Mouse (Mus musculus): ENCODE data around the gene Msrb3.
A peak's percentile ranks its signal among the peaks of the same experiment; 100 is the strongest.

The Msrb3 gene

DNA sequence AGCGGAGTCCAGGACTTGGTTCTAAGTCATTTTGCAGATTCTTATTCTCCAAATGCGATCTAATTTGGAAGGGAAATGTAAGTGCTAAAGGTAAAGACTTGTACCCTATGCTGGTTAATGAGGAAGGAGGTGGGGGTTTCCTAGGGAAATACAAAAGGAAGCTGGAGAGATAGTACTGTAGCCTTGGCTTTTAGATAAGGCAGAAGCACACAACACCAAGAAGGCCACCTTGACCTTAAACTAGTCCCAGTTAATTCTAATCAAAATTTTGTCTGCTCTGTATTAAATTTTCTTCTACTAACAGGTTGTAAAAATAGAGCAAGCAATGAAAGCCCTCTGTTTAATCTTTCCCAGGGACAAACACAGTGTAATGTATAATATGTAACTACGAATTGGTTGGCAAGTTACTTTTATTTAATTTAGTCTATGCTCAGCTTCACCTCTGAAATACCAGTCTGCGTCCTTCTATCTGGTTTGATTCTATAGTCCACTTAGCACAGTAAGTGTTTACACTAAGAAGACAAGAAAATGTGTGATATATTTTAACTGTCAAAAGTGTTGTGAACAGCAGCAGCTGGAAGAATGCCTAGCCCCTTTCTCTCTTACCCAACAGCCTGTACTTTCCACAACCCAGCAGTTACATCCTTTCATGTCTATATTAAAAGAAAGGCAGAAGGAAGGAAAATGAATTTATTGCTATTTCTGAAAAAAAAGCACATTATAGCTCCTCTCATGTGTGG, 87.9 kb downstream of the Msrb3 start:
- DNase-seq (ENCODE audit: low spot score): no peak

DNA sequence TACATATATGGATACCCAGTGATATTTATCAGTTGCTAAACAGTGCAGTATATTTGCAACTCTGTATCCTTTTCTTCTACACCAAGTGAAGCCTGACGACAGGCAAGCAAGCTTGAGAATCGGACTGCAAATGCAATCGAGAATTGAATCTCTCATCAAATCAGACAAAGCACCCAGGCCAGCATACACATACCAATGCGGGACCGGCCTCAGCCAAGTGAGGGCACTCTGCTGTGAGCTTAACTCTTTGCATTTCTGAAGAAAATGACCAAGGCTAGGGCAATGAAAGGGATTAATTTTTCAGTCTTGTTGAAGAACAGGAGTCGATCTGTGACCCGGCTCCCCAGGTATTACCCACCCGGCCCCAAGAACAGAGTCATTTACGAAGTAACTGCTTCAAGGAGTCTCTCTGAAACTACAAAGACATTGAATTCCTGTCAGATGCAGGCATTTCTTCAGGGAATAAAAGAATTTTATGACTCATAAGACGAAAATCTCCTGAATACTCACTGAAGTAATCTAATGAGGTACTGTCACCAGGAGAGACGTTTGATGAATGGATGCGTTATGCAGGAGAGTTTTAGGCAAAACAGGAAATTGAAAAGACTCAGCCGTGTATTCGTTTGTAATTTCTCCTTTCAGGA, 88.7 kb downstream of the Msrb3 start:
- no peak for DNase-seq (ENCODE audit: low spot score)

DNA sequence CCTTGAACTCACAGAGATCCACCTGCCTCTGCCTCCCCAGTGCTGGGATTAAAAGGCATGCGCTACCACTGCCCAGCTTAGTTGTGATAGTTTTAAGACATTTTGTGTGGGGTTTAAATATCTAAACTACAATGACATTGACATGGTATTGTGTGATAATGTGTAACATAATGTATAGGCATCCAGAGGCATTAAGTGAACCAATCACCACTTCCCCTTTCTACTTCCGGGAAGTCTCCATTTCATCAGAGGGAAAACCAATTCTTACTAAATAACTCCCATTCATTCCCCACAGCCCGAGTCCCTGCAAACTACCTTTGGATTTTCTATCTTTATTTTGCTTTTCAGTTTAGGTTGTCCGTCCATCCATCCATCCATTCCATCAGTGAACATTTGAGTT, 90.7 kb downstream of the Msrb3 start:
- no peak for DNase-seq (ENCODE audit: low spot score)

DNA sequence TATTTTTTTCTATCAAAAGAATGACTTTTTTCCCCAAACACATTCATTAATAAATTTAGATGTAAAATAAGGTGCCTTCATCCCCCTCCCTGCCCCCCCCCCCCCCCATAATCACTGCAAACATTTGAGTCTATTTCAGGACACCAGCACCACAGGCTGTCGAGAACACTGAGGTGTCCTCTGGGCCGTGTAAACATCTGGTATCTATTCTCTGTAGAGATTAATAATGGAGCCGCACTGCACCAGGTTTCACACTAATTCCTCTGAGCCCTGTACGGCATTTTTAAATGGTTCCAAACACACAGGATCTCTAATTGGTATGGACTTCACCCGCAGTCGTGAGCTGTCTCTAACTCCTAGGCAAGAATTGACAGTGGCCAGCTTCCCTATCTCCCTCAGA, 97.8 kb downstream of the Msrb3 start:
- no peak for DNase-seq (ENCODE audit: low spot score)

DNA sequence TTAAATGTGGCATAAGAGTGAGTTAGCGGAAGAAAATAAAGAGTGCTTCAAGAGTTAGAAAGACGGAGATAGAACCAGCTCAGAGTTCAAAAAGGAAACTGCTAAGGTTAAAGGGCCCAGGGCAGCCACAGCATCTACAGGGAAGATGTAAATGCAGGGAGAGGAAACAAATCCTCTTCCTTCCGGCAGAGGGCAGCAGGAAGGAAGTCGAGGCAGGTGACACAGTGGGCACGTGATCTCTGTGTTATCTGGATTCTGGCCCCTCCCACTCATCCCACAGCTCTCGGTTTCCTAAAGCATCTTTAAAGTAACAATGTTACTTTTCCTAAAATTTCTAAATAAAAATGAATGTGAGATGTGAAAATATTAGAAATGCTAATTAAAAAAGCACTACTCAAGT, 99.4 kb downstream of the Msrb3 start:
- no peak for DNase-seq (ENCODE audit: low spot score)

DNA sequence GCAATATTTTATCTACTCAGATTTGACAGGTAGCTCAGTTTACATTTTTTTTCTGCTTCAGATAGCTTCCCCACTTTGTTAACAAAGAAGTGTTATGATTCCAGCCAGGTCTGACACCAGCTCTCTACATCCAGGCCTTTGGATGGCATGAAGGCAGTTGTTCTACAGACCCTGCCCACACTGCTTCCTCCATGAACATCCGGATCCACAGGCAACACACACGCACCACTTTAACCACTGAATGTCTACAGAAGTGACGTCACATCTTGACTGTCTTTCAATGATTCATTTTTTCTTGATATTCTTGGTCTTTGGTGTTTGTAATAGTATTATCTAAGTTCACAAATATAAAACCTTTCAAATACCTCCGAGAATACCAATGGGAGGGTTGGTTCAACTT, 102.2 kb downstream of the Msrb3 start:
- no peak for DNase-seq (ENCODE audit: low spot score)

DNA sequence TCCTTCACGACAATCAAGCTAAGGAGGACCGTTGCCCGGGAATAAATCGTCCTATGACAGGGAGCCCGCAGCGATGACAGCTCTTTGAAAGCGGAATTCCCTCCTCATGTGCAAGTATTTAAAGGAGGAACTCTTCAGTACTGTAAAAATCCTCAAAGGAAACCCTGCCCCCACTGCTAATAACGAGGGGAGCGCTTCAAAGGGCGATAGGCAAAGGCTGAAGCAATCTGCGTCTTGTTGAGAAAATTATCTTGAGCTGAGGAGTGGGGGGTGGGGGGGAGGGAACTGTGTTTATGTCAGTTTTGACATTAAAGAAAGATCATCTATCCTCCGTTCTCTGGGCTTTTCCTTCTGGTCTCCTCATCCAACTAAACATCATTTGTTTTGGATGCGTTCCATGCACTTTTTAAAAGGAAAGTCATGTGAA, 104.5 kb downstream of the Msrb3 start:
- DNase-seq (ENCODE audit: low spot score): no peak

DNA sequence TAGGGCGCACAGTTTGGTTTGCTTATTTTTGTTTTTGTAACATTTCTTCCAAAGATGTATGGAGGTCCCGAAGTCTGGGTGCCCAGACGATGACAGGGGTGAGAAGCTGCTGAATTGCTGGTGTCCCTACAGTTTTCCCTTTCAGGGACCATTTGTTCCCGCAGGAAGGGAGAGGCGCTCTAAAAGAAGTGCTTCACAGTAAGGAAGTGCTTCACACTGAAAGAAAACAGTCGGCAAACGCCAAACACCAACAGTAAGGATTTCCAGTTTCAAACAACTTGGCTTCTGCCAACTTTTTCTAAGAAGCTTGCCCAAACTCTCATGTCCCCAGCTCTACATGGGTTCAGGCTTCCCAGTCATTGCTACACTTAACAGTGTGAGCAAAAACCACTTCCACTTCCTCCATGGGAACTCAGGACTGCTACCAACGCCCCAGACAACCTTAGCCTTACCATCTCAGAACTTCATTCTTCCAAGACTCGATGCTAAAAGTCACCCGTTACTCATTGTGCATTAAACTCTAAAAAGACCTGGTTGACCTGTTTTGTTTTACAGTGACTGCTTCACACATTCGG, 106.6 kb downstream of the Msrb3 start:
- DNase-seq (ENCODE audit: low spot score): no peak

DNA sequence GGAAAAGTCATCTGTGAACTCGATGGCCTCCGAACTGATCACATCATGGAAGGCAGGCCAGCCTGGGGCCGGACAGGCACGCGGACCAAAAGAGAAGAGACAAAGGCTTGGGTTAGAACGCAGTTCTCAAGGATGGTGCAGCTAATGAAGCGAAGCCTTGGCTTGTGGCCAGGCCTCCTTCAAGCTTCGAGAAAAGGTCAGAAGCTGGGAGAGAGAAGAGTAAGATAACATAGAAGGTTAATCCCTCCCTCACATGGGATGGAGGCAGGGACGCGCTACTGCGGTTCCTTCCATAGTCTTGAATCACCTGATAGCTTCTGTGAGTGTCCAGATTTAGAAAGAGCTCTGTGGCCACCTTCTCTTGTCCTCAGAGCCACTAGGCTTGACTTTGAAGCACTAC, 107.5 kb downstream of the Msrb3 start:
- DNase-seq (ENCODE audit: low spot score): no peak

DNA sequence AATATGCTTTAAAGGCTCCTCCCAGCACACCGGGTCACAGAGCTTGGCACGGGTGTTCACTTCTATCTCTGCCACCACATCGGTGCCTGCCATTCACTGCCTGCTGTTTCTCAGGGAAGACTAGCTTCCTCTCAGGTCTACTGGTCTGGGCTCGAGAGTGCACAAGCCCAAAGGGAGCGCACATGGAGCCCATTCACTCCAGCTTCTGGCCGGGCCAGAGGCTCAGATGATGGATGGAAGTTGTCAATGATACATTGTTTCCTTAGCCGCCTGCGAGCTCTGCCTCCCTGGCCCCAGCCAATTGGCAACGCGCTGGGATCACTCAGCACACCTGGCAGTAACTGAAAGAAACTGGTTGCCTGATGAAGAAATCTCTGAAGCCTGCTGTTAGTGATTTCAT, 111.7 kb downstream of the Msrb3 start:
- DNase-seq (ENCODE audit: low spot score): no peak

DNA sequence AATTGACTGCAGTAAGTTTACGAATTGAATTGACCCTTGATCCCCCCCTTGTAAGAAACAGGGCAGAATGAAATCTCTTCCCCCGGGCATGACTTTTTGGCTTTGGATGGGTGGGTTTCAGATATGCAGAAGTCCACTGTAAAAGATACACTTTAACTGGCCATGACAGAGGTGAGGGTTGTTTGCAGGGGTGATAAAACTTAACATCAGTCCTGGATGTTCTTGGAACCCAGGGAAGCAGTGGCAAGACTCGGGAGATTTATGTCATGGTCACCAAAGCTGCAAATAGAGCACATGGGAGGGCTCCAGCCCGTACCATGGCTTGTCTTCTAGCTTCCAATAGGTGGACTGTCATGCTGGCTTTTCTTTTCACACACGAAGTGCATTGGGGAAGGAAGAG, 114.4 kb downstream of the Msrb3 start:
- no peak for DNase-seq (ENCODE audit: low spot score)

DNA sequence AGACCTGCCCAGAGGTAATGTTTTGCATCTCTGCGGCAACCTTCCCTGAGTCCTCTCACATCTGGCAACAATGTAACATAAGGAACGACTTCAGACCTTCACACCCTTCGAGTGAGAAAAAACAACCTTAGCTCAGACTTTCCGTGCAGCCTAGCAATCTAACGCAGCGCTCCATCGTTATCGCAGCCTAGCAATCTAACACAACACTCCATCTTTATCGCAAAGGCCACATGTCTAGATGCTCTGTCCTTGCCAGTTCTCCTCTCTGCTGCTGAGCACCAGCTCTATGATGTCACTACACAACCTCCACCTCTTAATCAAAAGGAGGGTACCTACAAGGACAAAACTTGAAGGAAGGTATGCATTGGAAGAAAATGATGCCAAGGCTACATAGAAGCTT, 115.5 kb downstream of the Msrb3 start:
- no peak for DNase-seq (ENCODE audit: low spot score)

DNA sequence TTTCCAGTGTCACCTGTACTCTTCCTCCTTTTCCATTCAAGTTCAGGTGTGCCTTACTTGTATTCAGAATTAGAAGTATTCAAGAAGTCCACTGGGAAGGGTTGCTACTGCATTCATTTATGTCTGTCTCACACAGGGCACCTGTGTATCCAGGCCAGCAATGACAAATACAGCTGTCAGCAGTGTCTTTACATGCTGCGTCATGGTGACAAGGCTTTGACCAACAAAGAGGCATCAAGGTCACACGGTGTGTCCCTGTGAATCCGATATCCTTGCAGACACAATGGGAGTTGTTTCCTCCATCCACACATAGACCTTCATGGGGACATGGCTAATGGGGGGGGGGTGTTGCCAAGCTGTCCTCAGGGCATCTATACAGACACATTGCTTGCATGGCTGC, 121.4 kb downstream of the Msrb3 start:
- no peak for DNase-seq (ENCODE audit: low spot score)

DNA sequence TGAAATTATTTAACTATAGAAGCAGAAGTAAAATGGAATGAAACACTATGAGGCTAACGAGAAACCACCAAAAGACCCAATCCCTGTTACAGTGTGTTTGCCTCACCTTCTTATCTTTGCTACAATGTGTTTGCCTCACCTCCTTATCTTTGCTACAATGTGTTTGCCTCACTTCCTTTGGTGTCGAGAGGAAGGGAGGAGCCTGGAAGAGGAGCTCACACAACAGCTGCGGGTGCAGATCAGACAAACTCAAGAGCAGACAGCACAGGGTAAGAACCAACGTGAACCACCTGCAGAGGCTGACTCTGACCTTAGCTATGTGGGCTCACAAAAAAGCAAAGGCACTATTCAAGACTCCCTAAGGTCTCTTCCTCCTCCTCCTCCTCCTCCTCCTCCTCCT, 123.5 kb downstream of the Msrb3 start:
- no peak for DNase-seq (ENCODE audit: low spot score)

DNA sequence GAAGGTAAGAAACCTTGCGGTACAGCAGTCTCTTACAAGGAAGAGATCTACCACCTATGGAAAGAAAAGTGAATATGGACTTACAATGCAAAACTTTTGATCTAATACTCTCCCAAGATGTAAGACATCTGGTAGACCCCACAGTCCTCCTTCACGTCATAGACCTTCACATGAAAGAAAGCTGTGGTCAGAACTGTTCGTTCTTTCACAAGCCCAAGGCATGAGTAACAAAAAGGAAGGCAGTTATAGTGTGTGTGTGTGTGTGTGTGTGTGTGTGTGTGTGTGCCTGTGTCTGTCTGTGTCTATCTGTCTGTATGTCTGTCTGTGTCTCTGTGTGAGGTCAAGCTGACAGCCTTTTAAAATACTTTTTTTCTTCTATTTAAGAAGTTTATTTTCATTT, 131.5 kb downstream of the Msrb3 start:
- no peak for DNase-seq (ENCODE audit: low spot score)

DNA sequence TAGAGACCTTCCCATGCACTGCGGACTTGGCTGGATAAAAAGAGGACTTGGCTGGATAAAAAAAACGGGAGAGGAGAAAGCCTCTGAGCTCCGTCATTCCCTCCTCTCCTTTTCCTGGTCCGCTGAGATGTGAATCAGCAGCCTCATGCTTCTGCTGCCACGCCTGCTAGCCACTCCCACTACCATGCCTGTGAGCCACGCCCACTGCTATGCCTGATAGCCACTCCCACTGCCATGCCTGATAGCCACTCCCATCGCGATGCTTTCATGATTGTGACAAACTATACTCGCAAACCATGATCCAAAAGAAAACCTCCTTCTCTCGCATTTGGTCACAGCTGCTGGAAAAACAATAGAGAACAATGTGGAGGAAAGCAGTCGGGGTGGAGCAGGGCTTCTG, 133.5 kb downstream of the Msrb3 start:
- DNase-seq (ENCODE audit: low spot score): no peak

DNA sequence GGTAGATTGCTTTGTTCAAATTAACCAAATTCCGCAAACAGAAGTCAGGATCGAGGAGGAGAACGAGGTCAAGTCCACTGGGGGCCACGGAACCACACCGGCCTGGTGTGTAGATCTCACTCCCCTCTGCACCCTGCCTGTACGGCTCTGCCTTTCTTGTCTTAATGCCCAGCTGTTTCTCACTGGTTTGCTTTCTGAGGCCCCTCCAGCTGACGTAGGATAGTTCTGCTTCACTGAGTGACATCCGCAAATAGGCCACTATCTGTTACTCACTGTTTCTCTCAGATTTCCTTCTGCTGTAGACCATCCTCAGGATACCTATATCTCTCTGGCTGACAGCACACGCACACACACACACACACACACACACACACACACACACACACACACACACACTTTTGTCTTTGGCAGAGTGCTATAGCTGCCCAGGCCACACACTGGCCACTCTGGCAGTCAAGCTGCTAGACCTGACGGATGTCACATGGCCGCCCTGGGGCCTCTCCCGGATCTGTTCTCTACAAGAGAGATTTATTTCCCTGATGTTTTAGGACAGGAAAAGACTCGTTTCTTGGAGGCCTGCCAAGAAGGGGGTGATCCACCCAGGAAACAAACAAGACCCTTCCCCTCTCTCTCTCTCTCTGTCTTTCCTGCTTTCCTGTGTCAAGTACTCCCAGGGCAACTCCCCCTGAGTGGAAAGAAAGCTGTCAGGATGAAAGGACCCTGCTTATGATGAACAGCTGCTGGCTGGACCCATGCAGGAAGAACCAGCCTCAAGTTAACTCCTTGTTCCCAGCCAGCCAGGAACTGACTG, 135.0 kb downstream of the Msrb3 start:
- no peak for DNase-seq (ENCODE audit: low spot score)

DNA sequence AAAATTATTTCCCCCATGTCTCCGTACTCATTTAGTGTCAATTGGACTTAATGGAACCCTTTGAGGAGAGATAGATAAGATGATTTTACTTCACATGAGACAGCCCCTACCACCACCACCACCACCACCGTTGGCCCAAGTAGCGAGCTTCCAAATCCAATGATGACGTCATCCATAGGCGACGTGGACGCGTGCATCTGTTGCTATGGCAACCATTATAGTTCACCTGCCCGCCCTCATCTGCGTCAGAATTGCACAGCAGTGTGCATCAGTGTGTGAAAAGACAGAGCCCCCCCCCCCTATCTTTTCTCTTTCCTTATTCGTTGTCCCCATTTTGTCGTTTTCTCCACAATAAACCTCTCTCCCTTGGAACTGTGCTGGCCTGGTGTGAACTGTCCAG, 135.9 kb downstream of the Msrb3 start:
- DNase-seq (ENCODE audit: low spot score): no peak

DNA sequence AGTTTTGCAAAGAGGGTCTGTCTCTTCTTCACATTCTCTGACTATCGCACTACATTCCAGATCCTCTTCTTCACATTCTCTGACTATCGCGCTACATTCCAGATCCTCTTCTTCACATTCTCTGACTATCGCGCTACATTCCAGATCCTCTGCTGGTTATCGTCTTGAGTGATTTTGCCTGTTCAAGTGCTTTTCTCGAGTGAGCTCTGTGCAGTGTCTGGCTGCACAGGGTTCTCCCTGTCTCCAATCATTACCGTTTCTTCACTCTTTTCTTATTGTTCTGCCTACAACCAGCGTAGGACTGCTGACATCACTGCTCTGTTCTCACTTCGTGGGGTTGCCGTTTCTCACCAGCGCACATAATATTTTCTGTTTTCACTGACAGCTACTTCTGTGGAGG, 138.2 kb downstream of the Msrb3 start:
- DNase-seq (ENCODE audit: low spot score): no peak

DNA sequence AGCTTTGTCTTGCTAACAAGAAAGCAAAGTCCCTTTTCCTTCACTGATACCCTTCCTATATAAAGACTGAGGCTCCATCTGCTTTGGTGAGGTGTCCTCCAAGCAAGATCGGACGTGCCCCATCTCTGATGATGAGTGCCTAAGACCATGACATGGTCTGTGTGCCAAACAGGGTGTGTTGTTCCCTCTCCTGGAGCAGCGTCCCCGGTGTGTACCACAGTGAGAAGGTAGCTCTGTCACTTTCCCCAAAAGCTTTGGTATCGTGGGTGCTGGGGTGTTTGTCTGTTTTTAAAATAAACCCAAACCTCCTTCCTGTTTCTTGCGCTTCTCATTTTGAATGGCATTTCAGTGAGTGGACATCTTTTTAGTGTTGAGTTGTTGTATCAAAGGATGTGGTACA, 139.0 kb downstream of the Msrb3 start:
- DNase-seq (ENCODE audit: low spot score): no peak

DNA sequence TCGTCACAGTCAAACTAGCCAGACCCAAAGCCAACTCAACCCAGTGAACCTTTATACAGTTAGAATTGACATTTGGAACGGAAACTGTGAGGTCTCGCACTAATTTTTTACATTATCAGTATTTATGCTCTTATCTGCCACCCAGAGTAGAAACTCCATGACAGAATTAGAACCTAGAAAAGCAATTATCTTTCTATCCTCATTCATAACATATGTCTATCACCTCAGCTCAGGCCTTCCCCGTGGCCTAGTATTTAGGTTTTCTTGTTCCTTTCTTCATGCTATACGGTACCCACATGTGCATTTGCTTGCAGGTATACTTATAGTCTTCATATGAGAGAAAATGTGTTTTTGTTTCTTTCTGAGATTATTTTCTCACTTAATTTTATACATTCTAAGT, 146.4 kb downstream of the Msrb3 start:
- no peak for DNase-seq (ENCODE audit: low spot score)

DNA sequence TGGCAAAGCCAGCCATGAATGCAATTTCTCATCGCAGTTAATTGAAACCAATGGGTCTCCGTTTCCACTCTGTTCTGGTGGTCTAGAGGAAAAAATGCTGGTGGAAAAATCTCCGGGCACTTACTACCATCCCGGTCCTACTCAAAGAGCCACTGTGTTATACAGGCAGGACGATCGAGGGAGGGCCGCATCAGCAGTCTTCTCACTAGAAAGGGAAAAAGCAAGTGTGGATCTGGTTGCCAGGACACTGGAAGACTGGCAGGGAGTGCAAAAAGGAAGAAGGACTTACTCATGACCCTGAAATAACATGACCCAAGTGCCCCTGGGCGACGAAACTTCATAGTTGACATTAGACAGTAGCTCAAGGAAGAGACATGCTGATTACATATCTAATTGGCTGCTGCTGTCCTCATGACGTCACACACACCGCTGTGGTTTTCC, 147.1 kb downstream of the Msrb3 start:
- DNase-seq (ENCODE audit: low spot score): no peak

DNA sequence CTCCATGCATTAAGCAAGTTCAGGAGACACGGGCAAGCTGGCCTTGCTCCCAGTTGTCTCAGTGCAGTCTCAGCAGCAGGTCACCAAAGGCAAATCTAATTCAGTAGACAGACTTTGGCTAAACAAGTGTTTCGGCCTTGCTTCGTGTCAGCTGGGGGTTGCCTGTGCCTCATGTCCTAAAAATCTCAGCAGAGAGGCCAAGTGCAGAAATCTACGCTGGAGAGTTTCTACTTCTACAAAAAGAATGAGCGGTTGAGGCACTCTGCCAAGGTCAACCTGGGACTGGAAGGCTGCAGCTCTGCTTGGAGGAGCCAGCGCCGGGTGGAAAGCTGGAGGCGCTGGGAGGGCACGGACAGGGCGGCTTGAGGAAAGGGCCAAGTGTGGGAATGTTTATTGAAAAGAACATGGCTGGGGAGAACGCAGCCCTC, 147.6 kb downstream of the Msrb3 start:
- DNase-seq (ENCODE audit: low spot score): peak; percentile 12

All from urinary bladder, postnatal 25 days (tissue).